Mouse (Mus musculus): ENCODE results near the gene Hormad2. TPM values are rescaled to one million over a fixed set of nuclear protein-coding genes. Genes with fewer than 3 reads are reported as not detected.

The Hormad2 gene
- polyA plus RNA-seq, 1 experiment: 0.28 TPM

DNA sequence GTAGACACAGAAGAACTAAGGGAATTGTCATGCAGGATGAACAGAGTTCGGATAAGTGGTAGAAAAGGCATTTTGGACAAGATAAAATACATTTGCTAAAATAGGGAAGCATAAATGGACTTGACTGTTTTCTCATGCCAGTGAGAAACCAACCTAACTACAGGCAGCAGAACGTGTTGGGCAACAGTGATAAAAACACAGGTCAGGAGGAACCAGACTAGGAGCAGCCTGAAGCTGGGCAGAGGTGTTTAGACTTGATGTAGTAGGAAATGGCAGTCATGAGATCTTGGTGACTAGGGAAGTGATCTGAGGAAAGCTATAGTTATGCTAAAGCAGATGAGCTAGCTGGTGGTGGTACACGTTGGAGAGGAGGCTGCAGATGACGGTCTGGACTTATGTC, 61.0 kb downstream of the Hormad2 start:
- WGBS: 84% methylated on average over 4 of the region's 4 CpGs
- TF ChIP-seq CTCF (IDR thresholded peaks at IDR 0.05; ENCODE audit: borderline replicate concordance, control insufficient read depth, extremely low read depth, insufficient read depth, low read length, poor library complexity) (no peak), POLR2A (IDR thresholded peaks at IDR 0.05; ENCODE audit: control insufficient read depth, extremely low read depth, insufficient read depth, low read length, poor library complexity) (no peak)
- no peaks in the 10 kb centered on the region for H3K27me3 ChIP-seq (ENCODE audit: control insufficient read depth, insufficient read depth, low read length)
- H3K36me3 ChIP-seq (ENCODE audit: control insufficient read depth, insufficient read depth, low read length): no peaks in the 10 kb centered on the region
- H3K27ac ChIP-seq (ENCODE audit: control insufficient read depth, insufficient read depth, low read length): no peak overlapping the region
- no peaks in the 10 kb centered on the region for H3K4me1 ChIP-seq (replicated peaks; ENCODE audit: control insufficient read depth, insufficient read depth, low read length)
- no peak overlapping the region for H3K4me3 ChIP-seq (ENCODE audit: control insufficient read depth, insufficient read depth, low read length)
- DNase-seq: no peak

GRCm38 (mm10) chr11:4366389-4366788, 74.5 kb downstream of the Hormad2 start:
- Histone ChIP-seq H3K4me1 (replicated peaks; ENCODE audit: control insufficient read depth, insufficient read depth, low read length) (no peaks in the 10 kb centered on the region), H3K4me3 (ENCODE audit: control insufficient read depth, insufficient read depth, low read length) (no peak overlapping the region), H3K36me3 (ENCODE audit: control insufficient read depth, insufficient read depth, low read length) (no peaks in the 10 kb centered on the region), H3K27ac (ENCODE audit: control insufficient read depth, insufficient read depth, low read length) (no peak overlapping the region), H3K27me3 (ENCODE audit: control insufficient read depth, insufficient read depth, low read length) (no peaks in the 10 kb centered on the region)
- TF ChIP-seq CTCF (IDR thresholded peaks at IDR 0.05; ENCODE audit: borderline replicate concordance, control insufficient read depth, extremely low read depth, insufficient read depth, low read length, poor library complexity) (no peak), POLR2A (IDR thresholded peaks at IDR 0.05; ENCODE audit: control insufficient read depth, extremely low read depth, insufficient read depth, low read length, poor library complexity) (no peak)
- WGBS: 93% methylated on average over 4 of the region's 4 CpGs
- no peak for DNase-seq

DNA sequence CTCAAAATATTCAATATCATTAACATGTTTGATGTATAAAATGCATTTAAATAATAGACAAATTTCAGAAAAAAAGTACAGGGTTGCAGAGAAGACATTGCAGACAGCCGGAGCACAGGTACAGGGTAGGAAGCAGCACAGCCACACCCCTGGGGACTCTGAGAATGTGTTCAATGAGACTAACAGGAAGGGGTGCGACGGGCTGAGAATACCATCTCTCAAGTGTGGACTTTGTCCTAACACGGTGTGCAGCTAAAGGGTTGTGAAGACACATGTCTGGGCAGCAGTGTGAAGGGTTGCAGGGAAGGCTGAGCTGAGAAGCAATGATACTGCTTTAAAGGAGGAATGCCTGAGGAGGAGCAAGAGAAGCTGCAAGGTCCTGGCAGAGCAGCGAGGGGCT, 85.5 kb downstream of the Hormad2 start:
- Histone ChIP-seq H3K36me3 (ENCODE audit: control insufficient read depth, insufficient read depth, low read length) (no peaks in the 10 kb centered on the region), H3K4me3 (ENCODE audit: control insufficient read depth, insufficient read depth, low read length) (no peak overlapping the region), H3K27ac (ENCODE audit: control insufficient read depth, insufficient read depth, low read length) (no peak overlapping the region), H3K4me1 (replicated peaks; ENCODE audit: control insufficient read depth, insufficient read depth, low read length) (no peaks in the 10 kb centered on the region), H3K27me3 (ENCODE audit: control insufficient read depth, insufficient read depth, low read length) (no peaks in the 10 kb centered on the region)
- TF ChIP-seq CTCF (IDR thresholded peaks at IDR 0.05; ENCODE audit: borderline replicate concordance, control insufficient read depth, extremely low read depth, insufficient read depth, low read length, poor library complexity) (no peak), POLR2A (IDR thresholded peaks at IDR 0.05; ENCODE audit: control insufficient read depth, extremely low read depth, insufficient read depth, low read length, poor library complexity) (no peak)
- no peak for DNase-seq
- 78% methylated on average over 5 of the region's 5 CpGs for WGBS

- H3K36me3 ChIP-seq (ENCODE audit: control insufficient read depth, insufficient read depth, low read length): no peaks in the 10 kb centered on the region
- DNase-seq: no peak
- H3K27me3 ChIP-seq (ENCODE audit: control insufficient read depth, insufficient read depth, low read length): no peaks in the 10 kb centered on the region
- TF ChIP-seq POLR2A (IDR thresholded peaks at IDR 0.05; ENCODE audit: control insufficient read depth, extremely low read depth, insufficient read depth, low read length, poor library complexity) (no peak), CTCF (IDR thresholded peaks at IDR 0.05; ENCODE audit: borderline replicate concordance, control insufficient read depth, extremely low read depth, insufficient read depth, low read length, poor library complexity) (no peak)
- no peak overlapping the region for H3K4me3 ChIP-seq (ENCODE audit: control insufficient read depth, insufficient read depth, low read length)
- H3K27ac ChIP-seq (ENCODE audit: control insufficient read depth, insufficient read depth, low read length): no peak overlapping the region
- no peaks in the 10 kb centered on the region for H3K4me1 ChIP-seq (replicated peaks; ENCODE audit: control insufficient read depth, insufficient read depth, low read length)
- WGBS: 99% methylated on average over 3 of the region's 3 CpGs
These were observed 88.3 kb downstream of the Hormad2 start for GRCm38 (mm10) chr11:4352637-4353036.

DNA sequence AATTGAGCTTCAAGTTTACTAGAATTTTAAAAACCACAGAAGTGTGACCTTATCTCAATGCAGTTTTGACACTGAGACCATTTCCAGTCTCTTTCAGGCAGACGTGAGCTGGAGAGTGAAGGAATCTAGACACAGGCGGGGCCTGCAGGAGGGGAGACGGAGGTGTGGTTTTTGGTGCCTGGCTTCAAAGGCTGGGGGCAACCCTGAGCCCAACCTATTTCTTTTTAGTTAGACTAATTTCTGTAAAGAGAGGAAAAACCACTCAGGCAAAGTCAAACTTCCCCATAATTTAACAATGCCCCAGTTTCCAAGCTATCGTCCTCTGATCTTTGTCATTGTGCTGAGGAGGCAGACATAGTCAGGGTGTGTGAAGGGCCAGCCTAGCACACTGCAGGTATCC, 97.0 kb downstream of the Hormad2 start:
- Histone ChIP-seq H3K27ac (ENCODE audit: control insufficient read depth, insufficient read depth, low read length) (no peak overlapping the region), H3K27me3 (ENCODE audit: control insufficient read depth, insufficient read depth, low read length) (no peaks in the 10 kb centered on the region), H3K36me3 (ENCODE audit: control insufficient read depth, insufficient read depth, low read length) (no peaks in the 10 kb centered on the region), H3K4me1 (replicated peaks; ENCODE audit: control insufficient read depth, insufficient read depth, low read length) (peaks cover 12% of the 10 kb centered on the region), H3K4me3 (ENCODE audit: control insufficient read depth, insufficient read depth, low read length) (no peak overlapping the region)
- DNase-seq: peak; percentile 16
- TF ChIP-seq POLR2A (IDR thresholded peaks at IDR 0.05; ENCODE audit: control insufficient read depth, extremely low read depth, insufficient read depth, low read length, poor library complexity): no peak
- no peak for TF ChIP-seq CTCF (IDR thresholded peaks at IDR 0.05; ENCODE audit: borderline replicate concordance, control insufficient read depth, extremely low read depth, insufficient read depth, low read length, poor library complexity)
- WGBS: 7% methylated on average over 4 of the region's 4 CpGs

DNA sequence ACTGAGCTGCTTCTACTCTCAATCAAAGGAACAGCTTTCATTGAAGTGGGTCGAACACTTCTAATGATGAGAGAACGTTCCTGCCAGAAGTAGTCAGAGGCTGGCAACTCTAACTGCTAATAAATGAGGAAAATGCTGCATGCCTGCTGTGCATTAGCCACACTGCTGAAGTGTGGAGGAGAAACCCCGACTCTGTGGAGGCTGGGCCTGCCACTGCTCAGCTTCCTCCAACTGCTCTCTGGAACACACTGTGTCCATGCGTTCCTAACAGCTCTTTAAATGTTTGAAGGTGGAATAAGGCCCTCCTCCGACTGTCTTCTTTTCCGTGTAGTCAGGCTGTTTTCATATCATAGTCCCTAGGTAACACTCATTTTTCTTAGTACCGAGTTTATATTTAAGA, 98.9 kb downstream of the Hormad2 start:
- WGBS: 60% methylated on average over 7 of the region's 7 CpGs
- Histone ChIP-seq H3K4me1 (replicated peaks; ENCODE audit: control insufficient read depth, insufficient read depth, low read length) (peaks cover 12% of the 10 kb centered on the region), H3K4me3 (ENCODE audit: control insufficient read depth, insufficient read depth, low read length) (no peak overlapping the region), H3K27me3 (ENCODE audit: control insufficient read depth, insufficient read depth, low read length) (no peaks in the 10 kb centered on the region), H3K27ac (ENCODE audit: control insufficient read depth, insufficient read depth, low read length) (no peak overlapping the region), H3K36me3 (ENCODE audit: control insufficient read depth, insufficient read depth, low read length) (no peaks in the 10 kb centered on the region)
- TF ChIP-seq POLR2A (IDR thresholded peaks at IDR 0.05; ENCODE audit: control insufficient read depth, extremely low read depth, insufficient read depth, low read length, poor library complexity) (no peak), CTCF (IDR thresholded peaks at IDR 0.05; ENCODE audit: borderline replicate concordance, control insufficient read depth, extremely low read depth, insufficient read depth, low read length, poor library complexity) (no peak)
- no peak for DNase-seq

DNA sequence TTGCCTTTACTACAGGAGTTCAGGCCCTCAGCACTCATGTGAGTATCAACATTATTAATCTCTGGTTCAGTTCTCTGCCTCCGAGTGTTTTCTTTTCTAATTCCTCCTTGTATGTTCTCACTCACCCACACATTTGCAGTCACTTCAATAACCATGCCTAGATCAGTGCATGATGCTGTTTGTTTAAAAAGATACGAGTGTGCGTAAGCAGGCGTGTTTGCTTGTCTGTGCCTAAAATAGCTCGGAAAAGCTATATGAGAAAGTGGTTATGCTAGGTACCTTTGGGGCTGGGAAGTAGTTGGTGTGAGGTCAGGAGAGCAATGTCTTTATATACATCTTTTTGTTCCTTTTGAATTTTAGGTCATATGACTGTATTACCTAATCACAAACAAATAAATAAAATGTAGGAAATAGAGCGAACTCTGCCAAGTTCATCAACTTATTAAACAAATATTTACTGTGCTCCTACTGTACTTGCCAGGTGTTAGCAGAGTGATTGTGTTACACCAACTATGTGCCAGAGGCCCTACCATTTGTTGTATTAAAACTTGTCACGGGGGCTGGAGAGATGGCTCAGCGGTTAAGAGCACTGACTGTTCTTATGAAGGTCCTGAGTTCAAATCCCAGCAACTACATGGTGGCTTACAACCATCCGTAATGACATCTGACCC, 100.7 kb downstream of the Hormad2 start:
- Histone ChIP-seq H3K27ac (ENCODE audit: control insufficient read depth, insufficient read depth, low read length) (no peak overlapping the region), H3K27me3 (ENCODE audit: control insufficient read depth, insufficient read depth, low read length) (no peaks in the 10 kb centered on the region), H3K4me3 (ENCODE audit: control insufficient read depth, insufficient read depth, low read length) (no peak overlapping the region), H3K4me1 (replicated peaks; ENCODE audit: control insufficient read depth, insufficient read depth, low read length) (peaks cover 14% of the 10 kb centered on the region), H3K36me3 (ENCODE audit: control insufficient read depth, insufficient read depth, low read length) (no peaks in the 10 kb centered on the region)
- WGBS: 93% methylated on average over 9 of the region's 9 CpGs
- no peak for DNase-seq
- no peak for TF ChIP-seq POLR2A (IDR thresholded peaks at IDR 0.05; ENCODE audit: control insufficient read depth, extremely low read depth, insufficient read depth, low read length, poor library complexity)
- TF ChIP-seq CTCF (IDR thresholded peaks at IDR 0.05; ENCODE audit: borderline replicate concordance, control insufficient read depth, extremely low read depth, insufficient read depth, low read length, poor library complexity): no peak

All from thymus, adult 2 months (tissue).